Mouse (Mus musculus): ENCODE results near the gene Hus1. TPM values are rescaled to one million over a fixed set of nuclear protein-coding genes. Genes with fewer than 3 reads are reported as not detected.

Gene Hus1
- 6.1 and 6.8 TPM in 2 replicates for polyA plus RNA-seq (2012; rRNA removed)

DNA sequence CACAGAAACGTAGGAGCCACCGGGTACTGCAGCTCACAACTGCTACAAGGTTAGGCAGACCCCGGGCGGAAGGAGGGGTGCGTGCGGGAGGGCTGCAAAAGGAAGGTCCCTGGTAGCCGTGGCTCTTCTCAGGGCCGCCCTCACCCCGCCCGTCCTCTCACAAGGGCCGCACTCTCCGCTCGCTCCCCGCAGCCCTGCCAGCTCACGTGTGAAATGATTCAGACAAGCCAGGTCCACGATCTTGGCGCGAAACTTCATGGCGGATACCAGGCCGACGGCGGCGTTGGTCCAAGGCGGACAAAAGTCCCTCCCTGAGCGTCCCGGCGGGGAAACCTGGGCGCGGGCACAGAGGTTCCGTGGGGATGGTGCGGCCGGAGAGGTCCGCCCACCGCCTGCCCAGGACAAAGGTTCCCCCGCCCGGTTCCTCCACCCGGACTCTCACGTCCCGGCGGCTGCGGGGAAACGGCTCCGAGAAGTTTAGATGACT is at the start of gene Hus1:
Hus1 (minus strand) TSS at position 339 of the 487 bp plus-strand sequence.
- peak; percentile 27 for DNase-seq (ENCODE audit: low read depth)

GRCm38 (mm10) chr11:9060484-9060883 is 49.5 kb upstream of the Hus1 start:
- no peak for DNase-seq (ENCODE audit: low read depth)

GRCm38 (mm10) chr11:9060029-9060428 is 49.0 kb upstream of the Hus1 start:
- DNase-seq (ENCODE audit: low read depth): no peak

GRCm38 (mm10) chr11:9057711-9058110 is 46.7 kb upstream of the Hus1 start:
- DNase-seq (ENCODE audit: low read depth): no peak

DNA sequence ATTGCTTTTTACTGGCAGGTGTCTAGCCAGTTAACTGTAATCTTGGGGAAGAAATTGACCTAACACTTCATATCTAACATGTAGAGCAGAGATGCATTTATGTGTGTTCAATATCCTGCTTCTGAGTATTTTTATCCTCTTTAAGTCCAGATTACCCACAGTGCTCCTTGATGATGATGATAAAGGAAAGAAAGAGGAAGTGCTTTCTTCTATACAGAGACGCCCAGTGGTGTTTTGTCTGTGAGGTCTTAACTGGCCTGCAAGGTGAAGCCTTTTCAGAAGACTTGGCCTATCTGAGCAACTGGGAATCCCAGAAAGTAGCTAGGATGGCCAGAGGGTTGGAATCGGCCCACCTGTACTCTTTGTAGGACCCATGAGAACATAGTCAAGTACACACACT is 45.9 kb upstream of the Hus1 start:
- DNase-seq (ENCODE audit: low read depth): no peak

DNA sequence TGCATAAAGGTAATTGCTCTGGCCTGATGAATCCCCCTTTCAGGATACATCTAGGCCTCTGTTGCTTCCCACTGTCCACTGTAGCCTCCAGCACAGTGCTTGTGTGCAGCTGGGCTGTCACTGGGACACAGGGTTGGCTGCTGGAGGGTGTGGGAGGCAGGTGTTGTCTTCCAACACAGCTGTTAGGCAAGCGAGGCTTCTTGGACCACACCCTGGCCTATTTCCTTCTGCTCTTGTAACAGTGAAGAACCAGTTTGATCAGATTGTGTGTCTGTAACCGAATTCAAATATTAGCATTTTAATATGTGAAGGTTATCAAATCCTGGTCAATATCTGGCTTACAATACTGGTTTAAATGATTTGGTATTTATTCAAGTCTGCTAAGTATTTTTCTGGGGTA is 40.9 kb upstream of the Hus1 start:
- peak; percentile 75 for DNase-seq (ENCODE audit: low read depth)

GRCm38 (mm10) chr11:9050241-9050640 is 39.2 kb upstream of the Hus1 start:
- DNase-seq (ENCODE audit: low read depth): no peak

DNA sequence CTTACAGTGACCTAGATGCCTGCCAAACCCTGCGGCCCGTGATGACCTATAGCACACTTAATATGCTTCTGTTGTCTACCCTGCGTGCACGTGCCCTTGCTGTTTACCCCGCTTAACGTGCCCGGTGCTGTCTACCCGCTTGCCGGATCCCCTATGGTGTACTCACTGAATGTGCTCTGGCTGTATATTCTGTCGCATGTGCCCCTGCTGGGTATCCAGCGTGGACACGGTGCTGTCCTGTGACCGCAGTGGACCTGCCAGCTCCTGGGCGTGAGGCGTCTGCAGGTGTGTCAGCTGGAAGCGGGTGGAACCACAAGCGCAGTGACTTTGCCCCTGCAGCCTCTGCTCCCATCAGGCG is 37.7 kb upstream of the Hus1 start, which contains the start of gene Sun3:
Sun3 (minus strand) TSS at position 289 of the 358 bp plus-strand sequence.
- DNase-seq (ENCODE audit: low read depth): no peak

GRCm38 (mm10) chr11:9048011-9048702 is 37.2 kb upstream of the Hus1 start, which contains the start of gene Gm11992:
Gene Gm11992 (plus strand): TSS chr11:9048594.
- peak; percentile 50 for DNase-seq (ENCODE audit: low read depth)

DNA sequence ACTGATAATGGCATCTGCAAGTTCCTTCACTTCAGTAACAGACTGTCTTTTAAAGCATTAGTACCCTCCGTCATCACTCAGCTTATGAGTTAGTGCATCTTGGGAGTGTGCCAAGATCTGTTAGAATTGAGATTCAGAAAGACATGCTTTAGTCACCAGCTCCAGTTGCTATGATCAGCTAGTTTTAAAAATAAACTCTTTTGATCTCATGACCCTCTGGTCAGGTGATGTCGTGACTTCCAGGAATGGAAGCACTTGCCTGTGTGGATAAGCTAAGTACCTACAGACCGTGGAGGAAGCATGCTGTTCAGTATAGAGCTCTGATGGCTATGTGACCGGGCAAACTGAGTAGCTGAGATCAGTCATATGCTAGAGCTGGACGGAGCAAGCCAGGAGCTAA is 36.1 kb upstream of the Hus1 start:
- no peak for DNase-seq (ENCODE audit: low read depth)

DNA sequence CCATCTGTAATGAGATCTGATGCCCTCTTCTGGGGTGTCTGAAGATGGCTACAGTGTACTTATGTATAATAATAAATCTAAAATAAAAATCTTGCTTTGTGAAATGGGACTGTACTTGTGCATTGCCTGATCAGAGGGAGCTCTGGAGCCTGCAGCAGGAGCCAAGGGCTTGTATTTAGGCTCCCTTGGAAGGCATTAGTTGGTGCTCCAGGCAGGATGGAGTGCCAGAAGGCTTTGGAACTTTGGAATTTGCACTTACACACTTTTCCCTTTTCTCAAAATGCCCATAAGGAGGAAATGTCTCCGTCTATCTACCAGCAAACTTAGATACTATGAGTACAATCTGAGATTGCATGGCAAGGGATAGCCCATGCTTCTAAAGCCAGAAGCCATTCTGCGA is 35.6 kb upstream of the Hus1 start:
- no peak for DNase-seq (ENCODE audit: low read depth)

DNA sequence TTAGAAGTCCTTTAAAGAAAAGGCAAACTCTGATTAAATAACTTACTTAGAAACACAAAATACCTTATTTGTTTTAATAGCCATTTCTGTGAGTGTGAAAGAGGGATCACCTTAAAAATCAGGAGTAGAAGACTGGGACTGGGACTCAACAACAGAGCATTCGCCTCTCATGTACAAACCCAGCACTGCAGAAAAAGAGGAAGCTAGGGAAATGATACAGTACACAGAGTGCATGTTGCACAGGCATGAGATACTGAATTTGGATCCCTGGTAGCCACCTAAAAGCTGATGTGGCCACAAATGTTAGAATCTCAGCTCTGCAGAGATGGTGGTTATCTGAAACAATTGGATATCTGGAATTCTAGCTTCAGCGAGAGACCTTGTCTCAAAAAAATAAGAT is 20.5 kb upstream of the Hus1 start:
- DNase-seq (ENCODE audit: low read depth): no peak

- no peak for DNase-seq (ENCODE audit: low read depth)
Observed at GRCm38 (mm10) chr11:9025211-9025610, 14.2 kb upstream of the Hus1 start.

DNA sequence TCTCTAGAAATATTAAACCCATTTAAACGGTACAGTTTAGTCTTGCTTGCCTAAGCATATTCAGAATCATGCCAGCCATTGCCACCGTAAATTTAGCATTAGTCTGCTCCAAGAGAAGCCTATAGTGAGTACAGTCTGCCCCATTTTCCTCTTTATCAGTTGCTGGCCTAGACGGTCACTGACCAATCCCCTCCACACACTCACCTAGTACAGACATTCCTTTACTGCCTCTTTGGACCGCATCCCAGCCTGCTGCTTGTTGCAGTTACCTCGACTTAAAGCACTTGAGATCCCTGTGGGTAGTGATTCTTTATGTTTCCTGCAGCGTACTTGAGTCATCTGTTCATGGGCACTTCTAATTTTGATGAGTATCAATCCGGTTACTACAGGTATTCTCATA is 13.8 kb upstream of the Hus1 start:
- DNase-seq (ENCODE audit: low read depth): no peak

DNA sequence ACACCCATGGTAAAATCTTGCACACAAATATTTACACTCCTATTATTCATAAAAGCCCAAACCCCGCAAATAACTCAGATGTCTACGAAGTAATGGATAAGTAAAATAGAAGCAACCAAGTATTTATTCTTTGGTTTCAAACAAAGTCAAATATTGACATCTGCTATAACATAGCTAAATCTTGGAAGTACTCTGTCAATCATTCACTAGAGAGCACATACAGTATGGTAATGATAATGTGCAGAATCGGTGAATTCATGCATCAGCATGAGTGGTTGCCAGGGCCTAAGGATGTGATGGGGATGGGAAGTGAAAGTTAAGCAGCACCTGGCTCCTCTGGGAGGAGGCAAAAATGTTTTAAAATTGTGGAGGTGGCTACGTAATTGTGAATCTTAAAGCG is 9.2 kb upstream of the Hus1 start:
- DNase-seq (ENCODE audit: low read depth): no peak

GRCm38 (mm10) chr11:9018491-9019267 is 7.7 kb upstream of the Hus1 start:
- peak; percentile 77 for DNase-seq (ENCODE audit: low read depth)

- no peak for DNase-seq (ENCODE audit: low read depth)
Observed at GRCm38 (mm10) chr11:9014740-9015139, 3.7 kb upstream of the Hus1 start.

DNA sequence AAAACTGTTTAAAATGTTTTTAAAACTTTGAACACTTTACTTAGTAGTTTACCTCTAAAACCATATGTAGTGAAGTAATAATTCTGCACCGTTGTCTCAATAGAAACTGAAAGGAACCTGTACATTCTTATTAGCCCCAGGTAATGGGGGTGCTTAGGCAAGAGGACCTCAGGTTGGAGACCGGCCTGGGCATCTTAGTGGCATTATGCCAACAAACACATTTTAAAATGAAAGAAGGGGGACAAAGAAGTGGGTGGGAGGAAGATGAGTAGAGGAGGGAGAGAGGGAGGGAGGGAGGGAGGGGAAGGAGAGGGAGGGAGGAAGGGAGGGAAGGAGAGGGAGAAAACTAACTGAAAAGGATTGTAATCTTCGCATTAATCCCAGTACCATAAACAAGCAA is 357 bp upstream of the Hus1 start:
- no peak for DNase-seq (ENCODE audit: low read depth)

DNA sequence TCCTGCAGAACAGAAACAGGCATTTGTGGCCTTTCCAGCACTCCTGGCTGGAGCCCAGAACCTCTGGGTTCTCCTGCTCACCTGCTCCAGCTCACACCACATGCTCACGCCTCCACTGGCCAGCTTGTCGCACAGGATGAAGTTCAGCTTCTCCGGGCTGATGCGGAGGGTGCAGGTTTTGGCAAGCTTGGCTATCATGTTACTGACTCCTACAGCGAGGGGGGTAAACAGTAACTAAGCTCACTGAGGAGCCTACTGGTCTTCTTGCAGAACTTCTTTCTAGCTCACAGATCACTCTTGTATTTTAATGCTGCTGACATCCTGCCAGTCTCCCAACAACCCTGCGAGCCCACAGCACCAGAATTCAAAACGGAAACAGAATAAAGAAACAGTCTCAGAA is 575 bp downstream of the Hus1 start:
- no peak for DNase-seq (ENCODE audit: low read depth)

DNA sequence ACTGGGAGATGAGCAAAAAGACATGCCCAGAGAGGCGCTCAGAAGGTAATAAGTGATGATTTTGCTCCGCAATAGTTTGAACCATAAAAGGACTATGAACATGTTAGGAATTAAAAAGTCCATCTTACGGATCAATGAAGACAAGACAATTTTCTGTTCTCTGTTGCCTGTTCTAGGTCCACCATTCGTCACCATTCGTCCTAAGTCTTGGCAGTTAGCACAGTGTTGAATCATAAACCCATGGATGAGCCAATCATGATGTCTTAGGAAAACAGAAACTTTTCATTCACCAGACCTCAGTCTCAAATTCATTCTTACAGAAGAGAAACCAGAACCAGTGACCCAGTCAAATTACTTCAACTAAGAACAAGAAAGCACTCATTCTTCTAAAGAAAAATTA is 2.2 kb downstream of the Hus1 start:
- no peak for DNase-seq (ENCODE audit: low read depth)

DNA sequence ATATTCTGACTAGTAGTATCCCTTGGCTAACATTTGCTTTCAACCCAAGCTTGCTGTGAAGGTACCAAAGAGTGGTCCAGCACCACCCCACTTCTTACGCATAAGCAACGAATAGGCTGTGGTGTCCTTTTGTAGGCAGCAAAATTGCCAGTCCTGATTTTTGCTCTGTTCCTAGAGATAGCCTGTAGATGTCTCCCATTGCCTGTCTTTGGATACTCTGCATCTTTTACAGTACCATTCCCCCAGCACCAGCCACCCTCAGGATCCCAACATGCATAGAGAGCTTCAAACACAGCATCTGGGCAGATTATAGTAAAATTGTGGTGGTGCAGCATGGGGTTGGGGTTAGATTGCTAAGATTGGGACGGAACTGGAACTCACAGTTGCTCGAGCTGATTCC is 22.9 kb downstream of the Hus1 start:
- no peak for DNase-seq (ENCODE audit: low read depth)

- DNase-seq (ENCODE audit: low read depth): no peak
Observed at GRCm38 (mm10) chr11:8986058-8986457, 24.9 kb downstream of the Hus1 start.

GRCm38 (mm10) chr11:8983237-8983861 is 27.6 kb downstream of the Hus1 start:
- no peak for DNase-seq (ENCODE audit: low read depth)
